In the genomic region with DNA sequence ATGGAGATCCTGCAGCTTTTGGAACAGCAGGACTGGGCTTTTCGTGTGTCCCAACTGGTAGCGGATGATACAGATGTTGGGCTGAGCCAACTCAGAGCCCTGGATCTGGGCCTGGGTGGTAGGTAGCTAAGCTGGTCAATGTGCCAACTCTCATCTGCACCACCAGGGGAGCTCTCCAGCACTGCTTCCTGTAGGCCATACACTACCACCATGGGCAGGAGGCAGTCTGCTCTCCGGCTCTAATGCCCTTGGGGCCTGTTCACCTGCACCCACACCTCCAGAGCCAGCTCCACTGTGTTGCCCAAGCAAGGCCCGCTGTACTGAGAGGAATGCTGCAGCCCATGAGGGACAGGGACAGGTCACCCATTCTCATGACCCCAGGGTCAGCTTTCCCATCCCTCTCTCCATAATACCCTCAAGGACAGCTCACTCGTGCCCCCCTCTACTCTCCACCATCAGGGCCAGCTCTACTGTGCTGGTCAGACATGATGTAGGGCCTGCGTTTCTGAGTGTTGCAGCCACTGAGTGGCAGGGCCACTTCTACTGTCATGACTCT, we compare ENCODE assay signal across 9 mouse cellular contexts. TPM values are rescaled to one million over a fixed set of nuclear protein-coding genes. Genes with fewer than 3 reads are reported as not detected.
DNase-seq lines count a peak whose midpoint lies in the region; ATAC-seq and TF ChIP-seq lines count a peak whose summit lies in the region.
"Had no signal": no experiment of that assay in that cellular context is flagged by ENCODE, and none has a peak within 500 bp of the region (broad histone marks: within the 10 kb centered on the region; RNA-seq: fewer than 3 reads in every experiment).

No protein-coding gene starts in this region.

- H3K79me2 ChIP-seq in MEL (ENCODE audit: control insufficient read depth, insufficient read depth, low read length, poor library complexity) = no peaks in the 10 kb centered on the region

- TF ChIP-seq CTCF in hindbrain, postnatal 0 days (IDR thresholded peaks at IDR 0.05; ENCODE audit: low read depth) = peak; percentile 46
- TF ChIP-seq CTCF in MEL (IDR thresholded peaks at IDR 0.05 in 2 of 3, conservative IDR thresholded peaks at IDR 0.05 in 1 of 3; ENCODE audit: control insufficient read depth in 1 of 3, insufficient read depth in 1 of 3, low read depth in 2 of 3, low read length in 3 of 3, poor library complexity in 1 of 3, severe bottlenecking in 1 of 3) = peak; percentile 27 to 41 (median 38)

- TF ChIP-seq RAD21 in MEL (IDR thresholded peaks at IDR 0.05; ENCODE audit: low read depth, low read length) = no peak

- H3K36me3 ChIP-seq in hindbrain, postnatal 0 days (ENCODE audit: insufficient read depth, low read length) = peaks cover 25% of the 10 kb centered on the region
- peaks cover 43% of the 10 kb centered on the region for H3K36me3 ChIP-seq in hindbrain, embryonic 12.5 days
- no peaks in the 10 kb centered on the region; a peak in 1 of 4 replicates for H3K36me3 ChIP-seq in MEL (ENCODE audit: control insufficient read depth in 1 of 2, insufficient read depth in 2 of 2, low read length in 2 of 2)

- no peaks in the 10 kb centered on the region for H3K27me3 ChIP-seq in hindbrain, postnatal 0 days (ENCODE audit: insufficient read depth, low read length)
- H3K27me3 ChIP-seq in hindbrain, embryonic 12.5 days = no peaks in the 10 kb centered on the region
- no peaks in the 10 kb centered on the region for H3K27me3 ChIP-seq in MEL (ENCODE audit: control insufficient read depth in 1 of 2, insufficient read depth in 2 of 2, low read length in 2 of 2)
- H3K27me3 ChIP-seq: heart, embryonic 13.5 days had no signal

- H3K9me3 ChIP-seq in hindbrain, postnatal 0 days (ENCODE audit: low read length) = no peaks in the 10 kb centered on the region
- H3K9me3 ChIP-seq in hindbrain, embryonic 12.5 days (replicated peaks) = no peaks in the 10 kb centered on the region
- no peaks in the 10 kb centered on the region for H3K9me3 ChIP-seq in MEL (replicated peaks; ENCODE audit: insufficient read depth, low read length)
- H3K9me3 ChIP-seq: heart, embryonic 13.5 days had no signal

- DNase-seq in hindbrain, postnatal 0 days (ENCODE audit: low spot score) = no peak
- DNase-seq in A20 (ENCODE audit: low read depth, low spot score) = peak; percentile 32
- peak; percentile 30 for DNase-seq in MEL (ENCODE audit: low read depth, low spot score)
- DNase-seq in lung, postnatal 36 days = peak; percentile 13
- no peak for DNase-seq in urinary bladder, postnatal 36 days (ENCODE audit: low spot score in 2 of 2)
- DNase-seq in gastrocnemius, postnatal 36 days = no peak
- DNase-seq in heart, adult 11 months = no peak

- no peaks in the 10 kb centered on the region for H3K4me1 ChIP-seq in hindbrain, postnatal 0 days (ENCODE audit: insufficient read depth, low read length)
- H3K4me1 ChIP-seq in hindbrain, embryonic 12.5 days = no peaks in the 10 kb centered on the region
- H3K4me1 ChIP-seq in MEL (ENCODE audit: control insufficient read depth in 1 of 2, insufficient read depth in 2 of 2, low read length in 2 of 2) = no peaks in the 10 kb centered on the region

- TF ChIP-seq EP300 in MEL (IDR thresholded peaks at IDR 0.05; ENCODE audit: low read depth in 1 of 2, low read length in 2 of 2) = no peak

- no peak overlapping the region for H3K27ac ChIP-seq in hindbrain, postnatal 0 days
- H3K27ac ChIP-seq in hindbrain, embryonic 12.5 days = no peak overlapping the region
- H3K27ac ChIP-seq in MEL (ENCODE audit: control insufficient read depth, low read depth, low read length) = no peak overlapping the region
- H3K27ac ChIP-seq: heart, embryonic 13.5 days had no signal

- peak; percentile 35; the same call in 1 of the 2 replicates for ATAC-seq in hindbrain, postnatal 0 days
- no peak for ATAC-seq in hindbrain, embryonic 12.5 days (ENCODE audit: low FRiP score)

- no peak overlapping the region for H3K9ac ChIP-seq in hindbrain, postnatal 0 days (replicated peaks; ENCODE audit: low read length)
- no peak overlapping the region for H3K9ac ChIP-seq in hindbrain, embryonic 12.5 days
- no peak overlapping the region for H3K9ac ChIP-seq in MEL (ENCODE audit: control insufficient read depth, low read depth, low read length, poor library complexity, severe bottlenecking)
- H3K9ac ChIP-seq: heart, embryonic 13.5 days had no signal

- H3K4me3 ChIP-seq in hindbrain, postnatal 0 days (ENCODE audit: low read length) = no peak overlapping the region
- no peak overlapping the region for H3K4me3 ChIP-seq in hindbrain, embryonic 12.5 days
- H3K4me3 ChIP-seq in MEL (ENCODE audit: control insufficient read depth in 1 of 2, insufficient read depth in 1 of 2, low read depth in 2 of 2, low read length in 2 of 2) = no peak overlapping the region
- H3K4me3 ChIP-seq: heart, embryonic 13.5 days had no signal

- TF ChIP-seq POLR2A in MEL (IDR thresholded peaks at IDR 0.05; ENCODE audit: control insufficient read depth in 1 of 2, insufficient read depth in 1 of 2, low read depth in 1 of 2, low read length in 2 of 2, poor library complexity in 1 of 2) = no peak

- WGBS in hindbrain, postnatal 0 days = 89% methylated on average over 6 of the region's 6 CpGs
- WGBS in hindbrain, embryonic 12.5 days = 81% methylated on average over 6 of the region's 6 CpGs

- H3K4me2 ChIP-seq in hindbrain, postnatal 0 days (ENCODE audit: low read depth, low read length) = no peak overlapping the region
- H3K4me2 ChIP-seq in hindbrain, embryonic 12.5 days (replicated peaks) = no peak overlapping the region
- H3K4me2 ChIP-seq: heart, embryonic 13.5 days had no signal

- intact Hi-C loops in gastrocnemius, postnatal 36 days (cut with DNase I) = no loop called here

TF ChIP-seq in MEL, 35 proteins besides CTCF, POLR2A, EP300 and RAD21:
- no peak for TF ChIP-seq SMC3 (IDR thresholded peaks at IDR 0.05; ENCODE audit: low read depth, low read length)
- TF ChIP-seq NELFE (IDR thresholded peaks at IDR 0.05; ENCODE audit: low read depth, low read length) = no peak
- no peak for TF ChIP-seq BHLHE40 (IDR thresholded peaks at IDR 0.05; ENCODE audit: borderline replicate concordance, low read depth, low read length)
- no peak for TF ChIP-seq ZNF384 (IDR thresholded peaks at IDR 0.05; ENCODE audit: low read depth, low read length)
- no peak for TF ChIP-seq GABPA (IDR thresholded peaks at IDR 0.05; ENCODE audit: low read depth, low read length)
- no peak for TF ChIP-seq JUND (IDR thresholded peaks at IDR 0.05; ENCODE audit: low read depth, low read length)
- no peak for TF ChIP-seq SIN3A (IDR thresholded peaks at IDR 0.05; ENCODE audit: low read length)
- no peak for TF ChIP-seq GATA1 (IDR thresholded peaks at IDR 0.05; ENCODE audit: low read depth, low read length)
- TF ChIP-seq TCF12 (IDR thresholded peaks at IDR 0.05; ENCODE audit: low read depth, low read length) = no peak
- TF ChIP-seq POLR2AphosphoS5 (IDR thresholded peaks at IDR 0.05; ENCODE audit: borderline replicate concordance, low read depth, low read length) = no peak
- TF ChIP-seq ETS1 (IDR thresholded peaks at IDR 0.05; ENCODE audit: low read depth, low read length) = no peak
- no peak for TF ChIP-seq POLR2AphosphoS2 (IDR thresholded peaks at IDR 0.05; ENCODE audit: low read length)
- TF ChIP-seq RCOR1 (IDR thresholded peaks at IDR 0.05; ENCODE audit: low read depth, low read length) = no peak
- no peak for TF ChIP-seq CHD2 (IDR thresholded peaks at IDR 0.05; ENCODE audit: low read length)
- TF ChIP-seq USF1 (IDR thresholded peaks at IDR 0.05; ENCODE audit: low read depth, low read length) = no peak
- no peak for TF ChIP-seq ELF1 (IDR thresholded peaks at IDR 0.05; ENCODE audit: low read depth, low read length)
- TF ChIP-seq ZC3H11A (IDR thresholded peaks at IDR 0.05; ENCODE audit: low read depth, low read length) = no peak

RNA-seq across cellular contexts. Expression of gene Snx4, which starts 7.0 kb away (rescaled TPM):
- 46.4 and 52.8 TPM in 2 replicates for total RNA-seq in hindbrain, postnatal 0 days (2014; rRNA removed)
- polyA plus RNA-seq in hindbrain, postnatal 0 days (2015; fragmentation: Nextera tagmentation; extraction: Ambion mirVana) = 99.4 and 103 TPM in 2 replicates
- 83.0 and 90.1 TPM in 2 replicates for polyA plus RNA-seq in hindbrain, embryonic 12.5 days (2016; fragmentation: Nextera tagmentation; extraction: Ambion mirVana)
- 34.7 and 37.9 TPM in 2 replicates for total RNA-seq in MEL (2012; rRNA removed)
- 10 to 100 TPM in 1 of 2 experiments, not detected in 1; 36.1 TPM for polyA plus RNA-seq in MEL (2012; ENCODE audit: insufficient read depth in 1 of 2, insufficient read length in 2 of 2, low read depth in 1 of 2, low replicate concordance in 2 of 2, missing spikeins in 1 of 2)
- total RNA-seq in gastrocnemius, postnatal 36 days (2021) = 10 to 100 TPM; 13.0 to 13.4 TPM

RNA-seq across cellular contexts. Expression of gene Osbpl11, which starts 59.3 kb away (rescaled TPM):
- total RNA-seq in hindbrain, postnatal 0 days (2014; rRNA removed) = 23.6 and 25.0 TPM in 2 replicates
- 10.8 and 10.9 TPM in 2 replicates for polyA plus RNA-seq in hindbrain, postnatal 0 days (2015; fragmentation: Nextera tagmentation; extraction: Ambion mirVana)
- polyA plus RNA-seq in hindbrain, embryonic 12.5 days (2016; fragmentation: Nextera tagmentation; extraction: Ambion mirVana) = 29.2 and 29.8 TPM in 2 replicates
- 6.9 and 7.1 TPM in 2 replicates for total RNA-seq in MEL (2012; rRNA removed)
- polyA plus RNA-seq in MEL (2012; ENCODE audit: insufficient read depth in 1 of 2, insufficient read length in 2 of 2, low read depth in 1 of 2, low replicate concordance in 2 of 2, missing spikeins in 1 of 2) = 10 to 100 TPM in 1 of 2 experiments, not detected in 1; 10.3 TPM
- 10 to 100 TPM; 13.9 to 15.2 TPM for total RNA-seq in gastrocnemius, postnatal 36 days (2021)

Comparison
In these comparisons a context has a peak if more than half of its experiments do, and no peak if none do; other contexts are left out.
1. DNase-seq: peak in A20 (single experiment), MEL (single experiment) and lung, postnatal 36 days (single experiment); none in hindbrain, postnatal 0 days (single experiment), urinary bladder, postnatal 36 days (0 of 2), gastrocnemius, postnatal 36 days (0 of 2) and heart, adult 11 months (single experiment).